Mouse (Mus musculus): ENCODE measurements at regions not wholly inside any gene's neighbourhood (a gene's known extent, or its start where the extent isn't known, plus 50 kb on each side); places are given as distances from the start of the nearest gene placed in this dataset.

DNA sequence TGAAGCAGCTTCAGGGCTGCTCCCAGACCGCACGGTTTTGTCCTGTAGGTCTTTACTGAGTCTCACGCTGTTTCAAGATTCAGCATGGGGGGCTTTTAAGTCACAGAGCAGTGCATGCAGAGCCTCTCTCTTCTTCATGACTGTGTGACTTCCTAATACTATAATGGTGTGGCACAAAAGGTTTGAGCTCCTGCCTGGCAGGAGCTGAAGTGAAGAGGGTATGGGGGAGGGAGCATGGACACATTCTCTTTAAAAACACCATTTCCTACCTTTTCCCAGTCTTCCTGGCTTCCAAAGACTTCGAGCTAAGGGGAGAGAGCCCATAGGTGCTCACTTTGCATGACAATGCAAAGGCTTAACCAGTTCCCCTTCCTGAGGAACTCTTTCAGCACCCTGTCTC, 934.9 kb upstream of the Gm5150 start:
- DNase-seq (ENCODE audit: low spot score) (peak; percentile 11), ATAC-seq (0 out of 2 replicates have a peak, but pooled peaks have one; percentile 50)
- TF ChIP-seq CTCF (IDR thresholded peaks at IDR 0.05; ENCODE audit: low read depth) = no peak
- Histone ChIP-seq H3K27ac (peak overlapping the region; percentile 77), H3K9me3 (ENCODE audit: low read length) (no peaks in the 10 kb centered on the region), H3K4me1 (ENCODE audit: insufficient read depth, low read length) (0 out of 2 replicates have a peak, but pooled peaks cover 3% of the 10 kb centered on the region), H3K4me2 (ENCODE audit: low read depth, low read length) (peak overlapping the region; percentile 27; the same call in 1 of the 2 replicates), H3K27me3 (ENCODE audit: insufficient read depth, low read length) (no peaks in the 10 kb centered on the region), H3K9ac (replicated peaks; ENCODE audit: low read length) (peak overlapping the region; percentile 17; the same call in 1 of the 2 replicates), H3K36me3 (ENCODE audit: insufficient read depth, low read length) (no peaks in the 10 kb centered on the region), H3K4me3 (ENCODE audit: low read length) (no peak overlapping the region)
- 7% methylated on average over 4 of the region's 4 CpGs for WGBS

DNA sequence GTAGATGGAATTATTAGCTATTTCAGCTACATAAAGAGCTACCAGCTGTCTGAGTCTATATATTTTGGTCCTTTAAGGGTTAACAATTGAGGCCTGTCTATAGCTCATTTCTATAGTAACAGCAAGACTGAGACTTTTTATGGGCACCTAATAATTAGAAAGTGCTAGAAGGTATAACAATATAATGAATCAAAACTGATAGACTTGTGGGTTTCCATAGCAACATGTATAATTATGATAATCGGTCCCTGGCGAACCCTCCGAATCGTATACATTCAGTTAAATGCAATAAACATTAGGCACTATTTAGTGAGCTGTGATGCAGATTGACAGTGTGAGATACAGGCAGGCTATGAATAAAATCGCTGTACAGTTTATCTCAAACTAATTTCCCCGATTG, 933.3 kb upstream of the Gm5150 start:
- Histone ChIP-seq H3K9ac (replicated peaks; ENCODE audit: low read length) (no peak overlapping the region), H3K4me1 (ENCODE audit: insufficient read depth, low read length) (0 out of 2 replicates have a peak, but pooled peaks cover 3% of the 10 kb centered on the region), H3K4me3 (ENCODE audit: low read length) (no peak overlapping the region), H3K36me3 (ENCODE audit: insufficient read depth, low read length) (no peaks in the 10 kb centered on the region), H3K27ac (peak overlapping the region; percentile 77), H3K4me2 (ENCODE audit: low read depth, low read length) (peak overlapping the region; percentile 27; the same call in 1 of the 2 replicates), H3K27me3 (ENCODE audit: insufficient read depth, low read length) (no peaks in the 10 kb centered on the region), H3K9me3 (ENCODE audit: low read length) (no peaks in the 10 kb centered on the region)
- WGBS = 27% methylated on average over 6 of the region's 6 CpGs
- no peak for TF ChIP-seq CTCF (IDR thresholded peaks at IDR 0.05; ENCODE audit: low read depth)
- ATAC-seq = peak; percentile 36; the same call in 1 of the 2 replicates
- peak; percentile 56 for DNase-seq (ENCODE audit: low spot score)

DNA sequence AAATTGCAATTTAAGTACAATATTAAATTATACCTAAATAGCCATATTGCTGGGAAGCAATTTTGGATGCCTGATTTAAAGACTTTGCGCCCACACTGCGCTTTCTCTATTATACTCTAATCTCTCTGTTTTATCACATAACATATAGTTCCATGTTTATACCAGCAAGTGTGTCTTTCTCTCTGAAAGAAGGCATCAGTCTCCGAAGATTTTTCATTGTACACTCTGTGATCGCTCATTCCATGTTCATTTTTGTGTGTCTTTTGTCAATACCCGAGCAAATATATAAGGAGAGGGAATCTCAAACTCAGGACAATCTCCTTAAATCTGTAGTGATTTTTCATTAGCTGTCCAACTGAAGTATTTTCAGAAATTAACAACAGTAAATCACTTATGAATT, 932.9 kb upstream of the Gm5150 start:
- H3K4me1 ChIP-seq (ENCODE audit: insufficient read depth, low read length) = 0 out of 2 replicates have a peak, but pooled peaks cover 3% of the 10 kb centered on the region
- no peaks in the 10 kb centered on the region for H3K27me3 ChIP-seq (ENCODE audit: insufficient read depth, low read length)
- peak overlapping the region; percentile 38; the same call in 1 of the 2 replicates for H3K9ac ChIP-seq (replicated peaks; ENCODE audit: low read length)
- no peak for ATAC-seq
- no peaks in the 10 kb centered on the region for H3K9me3 ChIP-seq (ENCODE audit: low read length)
- H3K4me3 ChIP-seq (ENCODE audit: low read length) = no peak overlapping the region
- peak overlapping the region; percentile 43; the same call in 1 of the 2 replicates for H3K4me2 ChIP-seq (ENCODE audit: low read depth, low read length)
- TF ChIP-seq CTCF (IDR thresholded peaks at IDR 0.05; ENCODE audit: low read depth) = no peak
- DNase-seq (ENCODE audit: low spot score) = no peak
- H3K27ac ChIP-seq = peak overlapping the region; percentile 77
- no peaks in the 10 kb centered on the region for H3K36me3 ChIP-seq (ENCODE audit: insufficient read depth, low read length)
- 56% methylated on average over 5 of the region's 5 CpGs for WGBS

DNA sequence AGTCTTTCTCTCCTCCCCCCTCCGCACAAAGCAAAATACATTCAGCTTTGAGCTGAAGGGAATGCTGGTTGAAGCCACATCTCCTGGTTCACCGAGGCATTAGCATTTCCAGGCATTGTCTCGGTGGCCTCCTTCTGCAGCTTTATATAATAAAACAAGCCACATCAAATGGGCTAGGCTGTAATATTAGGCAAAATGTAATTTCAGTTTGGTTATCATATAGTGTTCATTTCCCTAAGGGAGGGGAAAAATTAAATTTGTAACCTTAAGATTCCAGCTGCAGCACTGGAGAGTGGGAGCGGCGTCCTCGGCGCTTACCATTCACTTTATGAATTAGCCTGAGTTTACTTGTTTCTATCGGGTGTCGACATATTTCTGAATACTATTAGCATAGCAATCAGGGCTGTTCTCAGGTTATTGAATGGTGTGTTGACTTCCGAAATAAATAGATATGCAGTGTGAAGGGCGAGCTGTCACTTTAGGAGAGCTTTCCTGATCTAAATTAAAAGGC, 932.3 kb upstream of the Gm5150 start:
- no peaks in the 10 kb centered on the region for H3K9me3 ChIP-seq (ENCODE audit: low read length)
- 0 out of 2 replicates have a peak, but pooled peaks cover 3% of the 10 kb centered on the region for H3K4me1 ChIP-seq (ENCODE audit: insufficient read depth, low read length)
- H3K27me3 ChIP-seq (ENCODE audit: insufficient read depth, low read length) = no peaks in the 10 kb centered on the region
- H3K27ac ChIP-seq = peak overlapping the region; percentile 77
- DNase-seq (ENCODE audit: low spot score) (peak; percentile 49), ATAC-seq (peak; percentile 24)
- H3K9ac ChIP-seq (replicated peaks; ENCODE audit: low read length) = peak overlapping the region; percentile 38; the same call in 1 of the 2 replicates
- no peaks in the 10 kb centered on the region for H3K36me3 ChIP-seq (ENCODE audit: insufficient read depth, low read length)
- 15% methylated on average over 11 of the region's 11 CpGs for WGBS
- peak overlapping the region; percentile 43 for H3K4me2 ChIP-seq (ENCODE audit: low read depth, low read length)
- no peak for TF ChIP-seq CTCF (IDR thresholded peaks at IDR 0.05; ENCODE audit: low read depth)
- H3K4me3 ChIP-seq (ENCODE audit: low read length) = 0 out of 2 replicates have a peak overlapping the region, but pooled peaks have one; percentile 13

DNA sequence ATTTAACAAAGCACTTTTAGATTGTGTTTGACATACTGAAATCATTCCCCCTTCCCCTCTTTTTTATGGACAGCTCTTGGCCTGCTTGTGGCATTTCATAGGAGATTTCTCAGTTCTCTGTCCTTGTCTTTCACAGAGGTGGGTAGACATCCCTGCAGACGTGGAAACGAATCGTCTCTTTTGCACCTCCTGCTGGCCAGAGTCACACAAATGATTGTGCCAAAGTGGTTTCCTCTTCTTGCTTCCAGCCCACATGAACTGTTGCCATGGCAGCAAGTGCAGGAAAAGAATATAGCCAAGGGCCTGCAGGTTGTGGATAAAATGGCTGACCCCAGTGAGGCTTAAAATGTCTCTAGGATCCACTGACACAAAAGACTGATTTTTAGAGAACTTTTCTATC, 924.1 kb upstream of the Gm5150 start:
- Histone ChIP-seq H3K36me3 (ENCODE audit: insufficient read depth, low read length) (no peaks in the 10 kb centered on the region), H3K9me3 (ENCODE audit: low read length) (no peaks in the 10 kb centered on the region), H3K27me3 (ENCODE audit: insufficient read depth, low read length) (no peaks in the 10 kb centered on the region), H3K4me1 (ENCODE audit: insufficient read depth, low read length) (no peaks in the 10 kb centered on the region), H3K4me2 (ENCODE audit: low read depth, low read length) (no peak overlapping the region), H3K27ac (no peak overlapping the region), H3K9ac (replicated peaks; ENCODE audit: low read length) (no peak overlapping the region), H3K4me3 (ENCODE audit: low read length) (no peak overlapping the region)
- ATAC-seq (peak; percentile 88), DNase-seq (ENCODE audit: low spot score) (peak; percentile 81)
- 12% methylated on average over 3 of the region's 3 CpGs for WGBS
- TF ChIP-seq CTCF (IDR thresholded peaks at IDR 0.05; ENCODE audit: low read depth) = peak; percentile 61

DNA sequence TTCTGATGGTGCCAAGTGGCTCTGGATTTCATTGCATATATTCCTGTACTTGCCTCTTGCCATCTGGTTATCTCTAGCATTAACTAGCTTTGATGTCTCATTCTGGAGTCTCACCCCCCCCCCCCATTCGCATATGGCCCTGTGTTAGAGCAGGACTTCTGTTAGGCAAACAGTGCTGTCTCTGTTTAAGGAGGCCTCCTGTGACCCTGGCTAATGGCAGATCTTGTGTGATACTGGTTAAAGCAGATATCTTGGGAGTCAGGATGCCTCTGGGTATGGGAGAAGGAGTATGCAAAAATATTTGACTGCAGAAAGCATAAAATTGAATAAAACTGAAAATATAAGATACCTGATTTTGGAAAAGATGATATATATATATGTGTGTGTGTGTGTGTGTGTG, 923.6 kb upstream of the Gm5150 start:
- Histone ChIP-seq H3K27ac (no peak overlapping the region), H3K36me3 (ENCODE audit: insufficient read depth, low read length) (no peaks in the 10 kb centered on the region), H3K4me3 (ENCODE audit: low read length) (no peak overlapping the region), H3K27me3 (ENCODE audit: insufficient read depth, low read length) (no peaks in the 10 kb centered on the region), H3K9me3 (ENCODE audit: low read length) (no peaks in the 10 kb centered on the region), H3K4me1 (ENCODE audit: insufficient read depth, low read length) (no peaks in the 10 kb centered on the region), H3K9ac (replicated peaks; ENCODE audit: low read length) (no peak overlapping the region), H3K4me2 (ENCODE audit: low read depth, low read length) (no peak overlapping the region)
- ATAC-seq (no peak), DNase-seq (ENCODE audit: low spot score) (no peak)
- no peak for TF ChIP-seq CTCF (IDR thresholded peaks at IDR 0.05; ENCODE audit: low read depth)
- WGBS = 88% methylated on average over 1 of the region's 1 CpGs

DNA sequence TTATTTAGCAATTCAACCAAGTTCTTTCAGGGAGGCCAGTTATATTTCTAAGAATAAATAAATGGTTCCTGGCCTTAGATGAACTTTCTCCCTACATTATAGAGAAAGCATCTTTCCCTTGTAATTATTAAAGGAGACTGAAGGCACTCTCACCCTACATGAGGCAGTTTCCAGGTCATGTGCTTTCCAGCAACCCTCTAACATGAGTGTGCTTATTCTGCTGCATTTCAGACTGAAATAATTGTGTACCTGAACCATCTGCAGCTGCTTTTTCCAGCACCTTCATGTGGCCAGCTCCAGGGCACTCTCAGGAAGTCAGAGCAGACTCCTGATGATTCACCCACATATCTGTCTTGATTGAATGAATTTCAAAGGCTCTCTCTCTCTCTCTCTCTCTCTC, 917.8 kb upstream of the Gm5150 start:
- TF ChIP-seq CTCF (IDR thresholded peaks at IDR 0.05; ENCODE audit: low read depth) = no peak
- Histone ChIP-seq H3K9me3 (ENCODE audit: low read length) (no peaks in the 10 kb centered on the region), H3K36me3 (ENCODE audit: insufficient read depth, low read length) (no peaks in the 10 kb centered on the region), H3K4me1 (ENCODE audit: insufficient read depth, low read length) (no peaks in the 10 kb centered on the region), H3K27ac (no peak overlapping the region), H3K9ac (replicated peaks; ENCODE audit: low read length) (no peak overlapping the region), H3K27me3 (ENCODE audit: insufficient read depth, low read length) (no peaks in the 10 kb centered on the region), H3K4me2 (ENCODE audit: low read depth, low read length) (no peak overlapping the region), H3K4me3 (ENCODE audit: low read length) (no peak overlapping the region)
- ATAC-seq (no peak), DNase-seq (ENCODE audit: low spot score) (no peak)

Measured in hindbrain, postnatal 0 days (tissue).